Mouse (Mus musculus): ENCODE data around the gene Rab26. TPM values are rescaled to one million over a fixed set of nuclear protein-coding genes. Genes with fewer than 3 reads are reported as not detected.

The Rab26 gene
- polyA plus RNA-seq, 1 experiment from 2014 or later, result 2.4 TPM

DNA sequence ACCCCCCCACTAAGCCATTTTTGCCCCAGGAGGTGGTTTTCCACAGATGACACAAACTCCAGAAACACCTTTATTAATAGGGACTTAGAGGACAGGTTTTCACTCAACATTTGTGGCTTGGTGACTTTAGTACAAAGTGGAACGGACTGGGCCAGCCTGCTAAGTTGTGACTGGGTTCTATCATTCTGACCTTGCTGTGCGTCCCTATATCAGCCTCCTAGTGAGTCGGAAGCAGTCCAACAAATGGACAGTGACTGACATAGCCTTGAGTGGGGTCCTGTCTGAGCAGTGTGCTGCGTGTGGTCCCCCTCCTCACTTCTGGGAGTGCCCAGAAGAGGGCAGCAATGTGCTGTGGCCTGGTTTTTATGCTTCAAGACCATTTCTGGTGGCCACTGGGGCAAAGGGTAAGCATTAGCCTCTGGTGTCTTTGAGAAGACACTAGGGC is 5.0 kb downstream of the Rab26 start:
- WGBS, result under 1% methylated on average over 4 of the region's 4 CpGs

DNA sequence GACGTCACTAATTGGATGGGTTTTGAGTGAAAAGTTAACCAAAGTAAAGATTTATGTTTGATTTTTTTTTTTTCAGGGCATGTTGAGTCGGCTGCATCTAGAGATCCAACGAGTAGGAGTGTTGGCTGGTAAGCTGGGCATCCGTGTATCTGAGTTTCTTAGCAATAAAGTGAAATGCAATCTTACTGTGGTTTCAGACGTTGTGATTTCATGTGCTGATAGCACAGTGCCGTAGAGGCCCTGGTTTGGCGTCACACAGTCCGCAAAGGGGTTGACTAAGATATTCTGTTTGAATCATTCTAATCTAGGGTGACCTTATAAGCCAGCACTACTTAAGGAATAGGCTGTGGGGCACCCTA is 5.5 kb downstream of the Rab26 start:
- H3K4me2 ChIP-seq, result peak overlapping the region; percentile 94
- peak overlapping the region; percentile 95 for H3K9ac ChIP-seq (ENCODE audit: low read depth, low read length)
- DNase-seq (ENCODE audit: low spot score) (no peak), ATAC-seq (replicated peaks; ENCODE audit: low FRiP score) (no peak)
- H3K27me3 ChIP-seq (replicated peaks; ENCODE audit: control insufficient read depth, insufficient read depth, low read length), result no peaks in the 10 kb centered on the region
- H3K36me3 ChIP-seq (ENCODE audit: control insufficient read depth, insufficient read depth, low read length), result peaks cover 10% of the 10 kb centered on the region
- WGBS, result 0% methylated on average over 8 of the region's 8 CpGs
- H3K4me1 ChIP-seq (replicated peaks; ENCODE audit: control insufficient read depth, insufficient read depth, low read length), result peaks cover 29% of the 10 kb centered on the region
- H3K27ac ChIP-seq (ENCODE audit: low read depth, low read length), result peak overlapping the region; percentile 97
- H3K9me3 ChIP-seq (ENCODE audit: control insufficient read depth, low read length), result no peaks in the 10 kb centered on the region
- peak overlapping the region; percentile 91 for H3K4me3 ChIP-seq (ENCODE audit: low read depth, low read length)

More for the DNA sequence above, 5.0 kb downstream of the Rab26 start:
- no peaks in the 10 kb centered on the region for H3K9me3 ChIP-seq (ENCODE audit: control insufficient read depth, low read length)
- DNase-seq (ENCODE audit: low spot score), result peak; percentile 65
- peak overlapping the region; percentile 95 for H3K9ac ChIP-seq (ENCODE audit: low read depth, low read length)
- ATAC-seq (replicated peaks; ENCODE audit: low FRiP score), result no peak
- peak overlapping the region; percentile 91 for H3K4me3 ChIP-seq (ENCODE audit: low read depth, low read length)
- no peaks in the 10 kb centered on the region for H3K27me3 ChIP-seq (replicated peaks; ENCODE audit: control insufficient read depth, insufficient read depth, low read length)
- H3K4me2 ChIP-seq, result peak overlapping the region; percentile 94
- H3K4me1 ChIP-seq (replicated peaks; ENCODE audit: control insufficient read depth, insufficient read depth, low read length), result peaks cover 29% of the 10 kb centered on the region
- H3K27ac ChIP-seq (ENCODE audit: low read depth, low read length), result peak overlapping the region; percentile 97
- H3K36me3 ChIP-seq (ENCODE audit: control insufficient read depth, insufficient read depth, low read length), result peaks cover 10% of the 10 kb centered on the region

DNA sequence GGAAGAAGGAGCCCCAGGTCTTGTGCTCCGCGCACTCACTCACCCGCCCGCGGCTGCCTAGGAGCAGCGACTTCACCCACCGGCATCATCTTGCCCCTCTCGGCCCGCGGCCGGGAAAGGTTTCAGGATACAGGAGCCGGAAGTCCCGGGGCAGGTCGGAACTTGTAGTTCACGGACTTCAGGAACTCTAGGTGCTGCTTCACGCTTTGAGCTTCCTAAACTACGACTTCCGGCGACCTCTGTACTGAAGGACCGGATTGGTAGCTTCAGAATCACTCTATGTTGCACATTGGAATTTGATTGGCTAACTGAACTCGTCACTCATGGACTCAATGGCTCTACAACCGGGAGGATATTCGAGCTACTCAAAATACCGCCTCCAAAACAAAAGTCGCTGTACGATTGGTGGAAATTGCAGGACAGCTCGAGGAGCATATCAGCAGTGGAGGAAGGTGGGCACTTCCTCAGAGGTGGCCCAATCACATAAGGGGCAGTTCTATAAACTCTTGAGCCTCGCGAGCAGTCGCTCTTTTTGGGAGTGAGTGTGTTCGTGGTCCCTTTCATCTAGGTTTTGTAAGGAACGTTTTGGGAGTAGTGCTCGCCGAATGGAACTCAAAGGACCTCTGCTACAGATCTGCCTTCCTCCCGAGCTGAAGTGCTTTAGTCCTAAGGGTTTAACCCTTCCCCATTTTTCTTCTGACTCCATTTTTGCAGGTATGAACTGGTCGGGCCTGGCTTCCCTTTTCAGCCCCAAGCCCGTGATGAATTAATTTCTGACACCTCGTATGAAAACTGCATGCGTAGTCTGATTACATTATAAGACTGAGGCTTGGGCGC is 6.1 kb downstream of the Rab26 start, which contains the start of gene Traf7:
Gene Traf7, minus strand, starts transcription at position 216 of the 837 bp plus-strand sequence.
- Histone ChIP-seq H3K9me3 (ENCODE audit: control insufficient read depth, low read length) (no peaks in the 10 kb centered on the region), H3K4me1 (replicated peaks; ENCODE audit: control insufficient read depth, insufficient read depth, low read length) (peaks cover 24% of the 10 kb centered on the region), H3K9ac (ENCODE audit: low read depth, low read length) (peak within 1 kb of the TSS; percentile 95), H3K27me3 (replicated peaks; ENCODE audit: control insufficient read depth, insufficient read depth, low read length) (no peaks in the 10 kb centered on the region), H3K4me2 (peak within 1 kb of the TSS; percentile 94), H3K27ac (ENCODE audit: low read depth, low read length) (peak within 1 kb of the TSS; percentile 97), H3K4me3 (ENCODE audit: low read depth, low read length) (peak within 1 kb of the TSS; percentile 91), H3K36me3 (ENCODE audit: control insufficient read depth, insufficient read depth, low read length) (peaks cover 10% of the 10 kb centered on the region)
- WGBS, result under 1% methylated on average over 40 of the region's 40 CpGs
- ATAC-seq (replicated peaks; ENCODE audit: low FRiP score), result peak; percentile 93
- DNase-seq (ENCODE audit: low spot score), result peak; percentile 88

DNA sequence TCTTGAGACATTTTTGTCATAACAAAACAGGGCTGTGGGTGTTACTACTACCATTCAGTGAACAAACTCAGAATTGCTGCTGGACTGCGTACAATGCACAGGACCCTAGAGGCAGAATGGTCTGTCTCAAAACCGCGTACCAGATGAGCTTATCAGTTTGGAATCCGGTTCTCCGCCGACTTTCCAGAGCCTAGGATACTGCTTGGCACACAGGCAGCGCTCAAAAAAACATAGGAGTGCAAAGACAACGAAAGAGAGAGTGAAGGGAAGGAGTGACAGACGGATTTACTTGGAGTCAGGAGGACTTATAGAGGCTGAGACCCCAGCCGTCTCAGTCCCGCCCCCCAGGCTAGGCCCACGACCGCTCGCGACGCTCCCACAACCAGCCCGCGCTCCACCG is 6.7 kb downstream of the Rab26 start:
- under 1% methylated on average over 19 of the region's 19 CpGs for WGBS

DNA sequence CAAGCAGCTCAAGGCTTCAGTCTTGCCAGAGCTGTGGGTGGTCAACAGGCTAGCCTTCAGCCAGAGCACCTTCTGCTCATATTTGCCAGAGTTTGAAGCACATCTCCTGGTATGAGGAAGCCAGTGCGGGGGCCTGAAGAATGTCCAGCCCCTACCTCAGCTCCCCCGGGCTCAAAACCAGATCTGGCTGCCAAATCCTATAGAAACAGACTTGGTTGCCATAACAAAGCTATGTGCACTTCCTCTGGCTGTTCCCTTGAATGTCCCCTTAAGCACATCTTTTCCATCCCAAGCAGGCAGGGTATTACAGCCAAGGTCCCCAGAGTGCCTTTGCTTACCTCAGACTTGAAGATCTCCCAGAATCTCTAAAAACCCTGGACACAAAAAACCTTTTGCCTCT is 9.3 kb downstream of the Rab26 start:
- H3K9ac ChIP-seq (ENCODE audit: low read depth, low read length), result no peak overlapping the region
- ATAC-seq (replicated peaks; ENCODE audit: low FRiP score) (no peak), DNase-seq (ENCODE audit: low spot score) (no peak)
- no peak overlapping the region for H3K27ac ChIP-seq (ENCODE audit: low read depth, low read length)
- no peaks in the 10 kb centered on the region for H3K9me3 ChIP-seq (ENCODE audit: control insufficient read depth, low read length)
- peaks cover 13% of the 10 kb centered on the region for H3K4me1 ChIP-seq (replicated peaks; ENCODE audit: control insufficient read depth, insufficient read depth, low read length)
- no peaks in the 10 kb centered on the region for H3K27me3 ChIP-seq (replicated peaks; ENCODE audit: control insufficient read depth, insufficient read depth, low read length)
- WGBS, result 89% methylated on average over 2 of the region's 2 CpGs
- no peak overlapping the region for H3K4me3 ChIP-seq (ENCODE audit: low read depth, low read length)
- H3K36me3 ChIP-seq (ENCODE audit: control insufficient read depth, insufficient read depth, low read length), result peaks cover 10% of the 10 kb centered on the region
- H3K4me2 ChIP-seq, result no peak overlapping the region

More for the DNA sequence above, 6.7 kb downstream of the Rab26 start:
- H3K4me2 ChIP-seq, result peak overlapping the region; percentile 79
- peak overlapping the region; percentile 72 for H3K9ac ChIP-seq (ENCODE audit: low read depth, low read length)
- H3K27ac ChIP-seq (ENCODE audit: low read depth, low read length), result peak overlapping the region; percentile 42; the same call in 1 of the 2 replicates
- DNase-seq (ENCODE audit: low spot score) (no peak), ATAC-seq (replicated peaks; ENCODE audit: low FRiP score) (no peak; the same call in 1 of the 2 replicates)
- H3K4me3 ChIP-seq (ENCODE audit: low read depth, low read length), result peak overlapping the region; percentile 91
- H3K36me3 ChIP-seq (ENCODE audit: control insufficient read depth, insufficient read depth, low read length), result peaks cover 10% of the 10 kb centered on the region
- no peaks in the 10 kb centered on the region for H3K9me3 ChIP-seq (ENCODE audit: control insufficient read depth, low read length)
- H3K27me3 ChIP-seq (replicated peaks; ENCODE audit: control insufficient read depth, insufficient read depth, low read length), result no peaks in the 10 kb centered on the region
- H3K4me1 ChIP-seq (replicated peaks; ENCODE audit: control insufficient read depth, insufficient read depth, low read length), result peaks cover 21% of the 10 kb centered on the region

DNA sequence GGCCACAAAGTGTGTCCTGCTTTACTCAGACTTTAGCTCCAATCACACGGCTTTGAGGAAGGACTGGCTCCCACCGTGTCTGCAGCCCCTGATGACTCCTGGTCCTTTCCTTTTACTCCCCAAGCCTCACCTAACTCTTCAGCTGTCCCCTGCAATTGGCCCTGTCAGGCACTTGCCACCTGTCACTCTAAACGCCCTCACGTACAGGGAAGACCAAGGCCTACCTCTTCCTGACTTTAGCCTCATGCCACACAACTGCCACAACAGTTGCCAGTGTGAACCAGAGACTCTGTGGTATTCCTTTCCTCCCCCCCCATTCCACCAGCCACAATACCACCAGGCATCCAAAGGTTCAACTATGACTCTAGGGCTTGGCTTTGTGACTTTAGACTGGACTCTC is 13.6 kb downstream of the Rab26 start:
- Histone ChIP-seq H3K9ac (ENCODE audit: low read depth, low read length) (no peak overlapping the region), H3K36me3 (ENCODE audit: control insufficient read depth, insufficient read depth, low read length) (peaks cover 20% of the 10 kb centered on the region), H3K4me1 (replicated peaks; ENCODE audit: control insufficient read depth, insufficient read depth, low read length) (no peaks in the 10 kb centered on the region), H3K4me3 (ENCODE audit: low read depth, low read length) (no peak overlapping the region), H3K27ac (ENCODE audit: low read depth, low read length) (no peak overlapping the region), H3K9me3 (ENCODE audit: control insufficient read depth, low read length) (no peaks in the 10 kb centered on the region), H3K27me3 (replicated peaks; ENCODE audit: control insufficient read depth, insufficient read depth, low read length) (no peaks in the 10 kb centered on the region), H3K4me2 (no peak overlapping the region)
- ATAC-seq (replicated peaks; ENCODE audit: low FRiP score) (no peak), DNase-seq (ENCODE audit: low spot score) (no peak)
- WGBS, result 83% methylated on average over 4 of the region's 4 CpGs

DNA sequence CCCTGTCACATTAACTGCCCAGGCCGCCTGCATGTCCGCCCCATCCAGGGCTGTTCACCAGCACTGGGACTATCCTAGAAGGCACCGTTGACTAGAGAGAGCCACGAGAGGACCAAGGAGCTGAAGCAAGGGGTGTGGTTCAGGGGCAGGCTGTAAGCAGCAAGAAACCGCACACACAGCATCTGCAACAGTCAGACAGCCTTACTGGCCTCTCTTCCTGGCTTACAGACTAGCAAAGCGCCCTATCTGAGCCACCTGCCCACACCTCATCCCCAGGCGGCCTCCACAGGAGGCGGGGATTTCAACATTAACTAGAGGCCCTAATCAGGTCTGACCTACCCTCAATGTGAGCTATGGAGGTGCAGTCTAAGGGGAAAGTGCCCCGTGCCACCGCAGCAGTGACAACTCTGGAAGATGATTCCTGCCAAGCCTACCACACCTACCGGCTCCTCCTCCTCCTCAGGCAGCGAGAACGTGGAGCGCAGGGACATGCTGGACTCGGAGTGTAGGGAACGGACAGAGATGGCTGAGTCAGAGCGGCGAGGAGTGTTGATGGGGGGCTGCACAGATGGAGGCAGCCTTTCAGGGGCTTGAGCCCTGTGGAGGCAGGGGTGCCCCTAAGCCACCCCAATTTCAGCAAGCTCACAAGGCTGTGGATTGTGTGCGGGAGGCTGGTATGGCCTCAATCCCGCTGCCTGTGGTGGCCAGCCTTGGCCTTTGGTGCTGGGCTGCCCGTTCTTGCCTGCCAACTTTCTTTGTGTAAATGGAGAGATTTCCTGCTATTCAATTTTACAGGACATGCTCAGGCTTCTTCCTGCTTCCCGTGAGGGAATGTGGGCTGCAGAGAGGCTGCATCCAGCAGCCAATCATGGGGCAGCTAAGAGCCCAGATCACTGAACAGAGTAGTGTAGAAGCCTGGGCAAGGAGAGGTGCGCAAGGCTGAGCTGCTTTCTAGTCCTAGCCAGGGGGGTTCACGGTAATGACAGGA is 19.4 kb downstream of the Rab26 start:
- ATAC-seq (replicated peaks; ENCODE audit: low FRiP score) (peak; percentile 53), DNase-seq (ENCODE audit: low spot score) (no peak)
- H3K27ac ChIP-seq (ENCODE audit: low read depth, low read length), result no peak overlapping the region
- no peak overlapping the region for H3K4me2 ChIP-seq
- no peaks in the 10 kb centered on the region for H3K4me1 ChIP-seq (replicated peaks; ENCODE audit: control insufficient read depth, insufficient read depth, low read length)
- H3K9me3 ChIP-seq (ENCODE audit: control insufficient read depth, low read length), result no peaks in the 10 kb centered on the region
- H3K9ac ChIP-seq (ENCODE audit: low read depth, low read length), result no peak overlapping the region
- H3K36me3 ChIP-seq (ENCODE audit: control insufficient read depth, insufficient read depth, low read length), result peaks cover 39% of the 10 kb centered on the region
- H3K4me3 ChIP-seq (ENCODE audit: low read depth, low read length), result no peak overlapping the region
- 85% methylated on average over 24 of the region's 24 CpGs for WGBS
- no peaks in the 10 kb centered on the region for H3K27me3 ChIP-seq (replicated peaks; ENCODE audit: control insufficient read depth, insufficient read depth, low read length)

DNA sequence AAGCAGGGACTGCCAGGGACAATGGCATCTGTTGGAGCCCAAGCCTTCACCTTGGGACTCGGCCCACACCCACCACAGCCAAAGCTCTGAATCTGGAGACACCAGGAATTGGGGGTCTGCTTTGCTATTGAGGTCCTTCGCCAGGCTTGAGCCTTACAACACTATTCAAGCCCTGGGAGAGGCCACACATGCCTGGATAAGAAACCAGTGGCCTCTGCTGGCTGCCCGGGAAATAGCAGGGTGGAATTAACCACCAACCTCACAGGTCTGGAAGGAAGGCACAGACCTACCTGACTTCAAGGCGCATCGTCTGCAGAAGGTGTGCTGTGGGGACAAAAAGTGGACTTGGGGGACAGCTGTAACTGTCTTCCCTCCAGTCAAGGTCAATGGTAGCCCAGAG is 20.4 kb downstream of the Rab26 start:
- no peak overlapping the region for H3K4me2 ChIP-seq
- no peak for DNase-seq (ENCODE audit: low spot score)

More for the DNA sequence above, 20.4 kb downstream of the Rab26 start:
- no peaks in the 10 kb centered on the region for H3K4me1 ChIP-seq (replicated peaks; ENCODE audit: control insufficient read depth, insufficient read depth, low read length)
- no peak overlapping the region for H3K27ac ChIP-seq (ENCODE audit: low read depth, low read length)
- WGBS, result 65% methylated on average over 5 of the region's 5 CpGs
- no peak overlapping the region for H3K4me3 ChIP-seq (ENCODE audit: low read depth, low read length)
- no peaks in the 10 kb centered on the region for H3K27me3 ChIP-seq (replicated peaks; ENCODE audit: control insufficient read depth, insufficient read depth, low read length)
- peaks cover 43% of the 10 kb centered on the region for H3K36me3 ChIP-seq (ENCODE audit: control insufficient read depth, insufficient read depth, low read length)
- no peak overlapping the region for H3K9ac ChIP-seq (ENCODE audit: low read depth, low read length)
- no peaks in the 10 kb centered on the region for H3K9me3 ChIP-seq (ENCODE audit: control insufficient read depth, low read length)
- peak; percentile 59 for ATAC-seq (replicated peaks; ENCODE audit: low FRiP score)
